15 mouse cellular contexts compared by ENCODE assay signal in genomic region chr11:81590911-81591310, GRCm38 (mm10).
A peak's percentile ranks its signal among the peaks of the same experiment; 100 is the strongest.
DNase-seq lines count a peak whose midpoint lies in the region; ATAC-seq and TF ChIP-seq lines count a peak whose summit lies in the region.
"Had no signal": no experiment of that assay in that cellular context is flagged by ENCODE, and none has a peak within 500 bp of the region (broad histone marks: within the 10 kb centered on the region; RNA-seq: fewer than 3 reads in every experiment).

No protein-coding gene starts in this region.

- no peak overlapping the region for H3K4me2 ChIP-seq in intestine, postnatal 0 days (replicated peaks; ENCODE audit: low read depth)
- no peak overlapping the region for H3K4me2 ChIP-seq in intestine, embryonic 16.5 days (ENCODE audit: low read depth, low read length)
- H3K4me2 ChIP-seq in midbrain, embryonic 11.5 days: no peak overlapping the region
- H3K4me2 ChIP-seq in midbrain, embryonic 15.5 days: no peak overlapping the region
- H3K4me2 ChIP-seq: embryonic facial prominence, embryonic 13.5 days; limb, embryonic 15.5 days; neural tube, embryonic 13.5 days had no signal

- no peak overlapping the region for H3K9ac ChIP-seq in intestine, postnatal 0 days (ENCODE audit: low read depth, low read length)
- H3K9ac ChIP-seq in intestine, embryonic 16.5 days (ENCODE audit: low read depth, low read length): no peak overlapping the region
- H3K9ac ChIP-seq in midbrain, embryonic 11.5 days (ENCODE audit: low read length): no peak overlapping the region
- H3K9ac ChIP-seq in midbrain, embryonic 15.5 days: no peak overlapping the region
- H3K9ac ChIP-seq: embryonic facial prominence, embryonic 13.5 days; limb, embryonic 15.5 days; neural tube, embryonic 13.5 days had no signal

- 83% methylated on average over 4 of the region's 4 CpGs for WGBS in intestine, postnatal 0 days
- WGBS in intestine, embryonic 16.5 days: 69% methylated on average over 4 of the region's 4 CpGs
- WGBS in midbrain, embryonic 11.5 days: 78% methylated on average over 4 of the region's 4 CpGs
- WGBS in midbrain, embryonic 15.5 days: 80% methylated on average over 4 of the region's 4 CpGs
- 80% methylated on average over 4 of the region's 4 CpGs for WGBS in forebrain, embryonic 10.5 days

- no peak overlapping the region for H3K27ac ChIP-seq in intestine, postnatal 0 days (ENCODE audit: low read depth, low read length)
- no peak overlapping the region for H3K27ac ChIP-seq in intestine, embryonic 16.5 days (ENCODE audit: low read length)
- H3K27ac ChIP-seq in midbrain, embryonic 11.5 days (ENCODE audit: low read depth, low read length): no peak overlapping the region
- no peak overlapping the region for H3K27ac ChIP-seq in midbrain, embryonic 15.5 days
- no peak overlapping the region for H3K27ac ChIP-seq in forebrain, embryonic 10.5 days
- H3K27ac ChIP-seq: embryonic facial prominence, embryonic 13.5 days; limb, embryonic 15.5 days; neural tube, embryonic 13.5 days had no signal

- no peaks in the 10 kb centered on the region for H3K9me3 ChIP-seq in intestine, postnatal 0 days (ENCODE audit: control insufficient read depth)
- no peaks in the 10 kb centered on the region for H3K9me3 ChIP-seq in intestine, embryonic 16.5 days (ENCODE audit: control insufficient read depth, low read length)
- no peaks in the 10 kb centered on the region for H3K9me3 ChIP-seq in midbrain, embryonic 11.5 days (ENCODE audit: control insufficient read depth, low read length)
- H3K9me3 ChIP-seq in midbrain, embryonic 15.5 days: no peaks in the 10 kb centered on the region
- no peaks in the 10 kb centered on the region for H3K9me3 ChIP-seq in forebrain, embryonic 10.5 days
- H3K9me3 ChIP-seq: embryonic facial prominence, embryonic 13.5 days; limb, embryonic 15.5 days; neural tube, embryonic 13.5 days had no signal

- no peaks in the 10 kb centered on the region for H3K4me1 ChIP-seq in intestine, postnatal 0 days (replicated peaks; ENCODE audit: control insufficient read depth, insufficient read depth, low read length)
- H3K4me1 ChIP-seq in intestine, embryonic 16.5 days (ENCODE audit: control insufficient read depth, insufficient read depth, low read length): no peaks in the 10 kb centered on the region
- peaks cover 3% of the 10 kb centered on the region; the same call in 1 of the 2 replicates for H3K4me1 ChIP-seq in midbrain, embryonic 11.5 days (ENCODE audit: control insufficient read depth, insufficient read depth, low read length)
- H3K4me1 ChIP-seq in midbrain, embryonic 15.5 days: peaks cover 26% of the 10 kb centered on the region
- H3K4me1 ChIP-seq in forebrain, embryonic 10.5 days: peaks cover 42% of the 10 kb centered on the region
- H3K4me1 ChIP-seq: embryonic facial prominence, embryonic 13.5 days; limb, embryonic 15.5 days had no signal

- peak; percentile 84 for DNase-seq in midbrain, embryonic 11.5 days (ENCODE audit: low spot score, missing footprints)
- DNase-seq in ZHBTc4 (ENCODE audit: low read depth, low spot score): peak; percentile 56
- peak; percentile 73 for DNase-seq in retina, embryonic 14.5 days (ENCODE audit: low spot score)
- DNase-seq in right cerebral cortex, postnatal 25 days: no peak
- DNase-seq in forebrain, embryonic 10.5 days (ENCODE audit: extremely low spot score, low spot score): no peak
- DNase-seq: adrenal gland, adult 8-10 months; heart, postnatal 36 days; kidney, adult 18-20 months; thymus, postnatal 14 days had no signal

- no peak overlapping the region for H3K4me3 ChIP-seq in intestine, postnatal 0 days (ENCODE audit: low read depth, low read length)
- no peak overlapping the region for H3K4me3 ChIP-seq in intestine, embryonic 16.5 days (ENCODE audit: low read length)
- no peak overlapping the region for H3K4me3 ChIP-seq in midbrain, embryonic 11.5 days (ENCODE audit: low read depth, low read length)
- H3K4me3 ChIP-seq in midbrain, embryonic 15.5 days: no peak overlapping the region
- no peak overlapping the region for H3K4me3 ChIP-seq in forebrain, embryonic 10.5 days
- H3K4me3 ChIP-seq: embryonic facial prominence, embryonic 13.5 days; limb, embryonic 15.5 days; neural tube, embryonic 13.5 days had no signal

- peak; percentile 66 for TF ChIP-seq CTCF in intestine, postnatal 0 days (IDR thresholded peaks at IDR 0.05; ENCODE audit: low read depth)

- no peaks in the 10 kb centered on the region for H3K36me3 ChIP-seq in intestine, postnatal 0 days (ENCODE audit: control insufficient read depth, insufficient read depth)
- no peaks in the 10 kb centered on the region for H3K36me3 ChIP-seq in intestine, embryonic 16.5 days (ENCODE audit: control insufficient read depth, insufficient read depth, low read length)
- no peaks in the 10 kb centered on the region for H3K36me3 ChIP-seq in midbrain, embryonic 11.5 days (ENCODE audit: control insufficient read depth, insufficient read depth, low read length)
- no peaks in the 10 kb centered on the region for H3K36me3 ChIP-seq in midbrain, embryonic 15.5 days (replicated peaks)
- H3K36me3 ChIP-seq in forebrain, embryonic 10.5 days (replicated peaks): no peaks in the 10 kb centered on the region
- H3K36me3 ChIP-seq: embryonic facial prominence, embryonic 13.5 days; limb, embryonic 15.5 days; neural tube, embryonic 13.5 days had no signal

- H3K27me3 ChIP-seq in intestine, postnatal 0 days (replicated peaks; ENCODE audit: control insufficient read depth, insufficient read depth, low read length): no peaks in the 10 kb centered on the region
- no peaks in the 10 kb centered on the region for H3K27me3 ChIP-seq in intestine, embryonic 16.5 days (replicated peaks; ENCODE audit: control insufficient read depth, insufficient read depth, low read length)
- no peaks in the 10 kb centered on the region for H3K27me3 ChIP-seq in midbrain, embryonic 11.5 days (ENCODE audit: control insufficient read depth, insufficient read depth, low read length)
- no peaks in the 10 kb centered on the region for H3K27me3 ChIP-seq in midbrain, embryonic 15.5 days (replicated peaks)
- H3K27me3 ChIP-seq in forebrain, embryonic 10.5 days (ENCODE audit: poor library complexity, severe bottlenecking): peaks cover 4% of the 10 kb centered on the region; the same call in 1 of the 2 replicates
- H3K27me3 ChIP-seq: embryonic facial prominence, embryonic 13.5 days; limb, embryonic 15.5 days; neural tube, embryonic 13.5 days had no signal

- ATAC-seq in intestine, postnatal 0 days: no peak
- no peak for ATAC-seq in intestine, embryonic 16.5 days
- no peak for ATAC-seq in midbrain, embryonic 11.5 days (ENCODE audit: low FRiP score)
- no peak for ATAC-seq in midbrain, embryonic 15.5 days (replicated peaks)

Comparison
In these comparisons a context has a peak if more than half of its experiments do, and no peak if none do; other contexts are left out.
1. DNase-seq: peak in midbrain, embryonic 11.5 days (single experiment), ZHBTc4 (single experiment) and retina, embryonic 14.5 days (single experiment); none in right cerebral cortex, postnatal 25 days (single experiment) and forebrain, embryonic 10.5 days (single experiment).